Mouse (Mus musculus) lung, adult 2 months (tissue): ENCODE results near the gene Hsd17b13. TPM values are rescaled to one million over a fixed set of nuclear protein-coding genes. Genes with fewer than 3 reads are reported as not detected.

ENCODE experiments used
- DNase-seq: peaks from one replicate; pipeline ENCODE4 v3.0.0; 2022
- H3K4me1 ChIP-seq: fragments of 200-500 bp; 2 replicates; pipeline ENCODE4 v1.6.1; 2011; ENCODE audit warnings: low read length; ENCODE audit not compliant: control insufficient read depth, insufficient read depth
- H3K4me3 ChIP-seq: fragments of 200-500 bp; replicated peaks from 2 replicates; pipeline ENCODE3; 2011; ENCODE audit warnings: low read depth, mild to moderate bottlenecking, control low read depth, low read length; ENCODE audit errors: extremely low read depth
- CTCF ChIP-seq: fragments of 200-500 bp; IDR thresholded peaks from 2 replicates; pipeline ENCODE4 v1.5.1; 2011; ENCODE audit warnings: mild to moderate bottlenecking, low read length, control low read depth; ENCODE audit not compliant: insufficient read depth
- POLR2A ChIP-seq: fragments of 200-500 bp; IDR thresholded peaks from 2 replicates; pipeline ENCODE4 v1.6.1; 2011; ENCODE audit warnings: low read depth, mild to moderate bottlenecking, control low read depth, low read length, borderline replicate concordance; ENCODE audit errors: extremely low read depth
- WGBS: fragments of 180-500 bp; shearing (Covaris S2); methylation state at CpG from one replicate; pipeline ENCODE4 v1.1.7; 2018; 5-methylcytosine and 5-hydroxymethylcytosine counted together
- polyA plus RNA-seq: library from polyadenylated mRNA; depleted of rRNA; stranded (reverse); fragments of >200 nt; gene quantifications from 2 replicates; pipeline ENCODE4 v1.2.3, GENCODE M21; 2012

Gene Hsd17b13
- polyA plus RNA-seq, 1 experiment = 0.14 TPM

DNA sequence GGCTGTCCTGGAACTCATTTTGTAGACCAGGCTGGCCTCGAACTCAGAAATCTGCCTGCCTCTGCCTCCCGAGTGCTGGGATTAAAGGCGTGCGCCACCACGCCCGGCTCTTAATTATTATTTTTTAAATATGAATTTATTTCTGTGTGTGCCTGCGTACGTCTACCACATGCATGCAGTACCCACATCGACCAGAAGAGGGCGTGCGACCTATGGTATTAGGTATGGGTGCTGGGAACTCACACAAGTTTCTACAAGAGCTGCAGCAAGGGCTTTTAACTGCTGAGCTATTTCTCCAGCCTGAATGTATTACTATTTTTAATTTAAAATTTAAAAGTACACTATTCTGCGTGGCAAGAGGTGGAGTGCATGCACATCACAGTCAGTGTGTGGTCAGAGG is 50.8 kb downstream of the Hsd17b13 start:
- no peak for DNase-seq
- H3K4me3 ChIP-seq = no peak overlapping the region
- 66% methylated on average over 12 of the region's 12 CpGs for WGBS
- TF ChIP-seq CTCF (peak; percentile 63), POLR2A (no peak)
- peaks cover 3% of the 10 kb centered on the region; the same call in 1 of the 2 replicates for H3K4me1 ChIP-seq

DNA sequence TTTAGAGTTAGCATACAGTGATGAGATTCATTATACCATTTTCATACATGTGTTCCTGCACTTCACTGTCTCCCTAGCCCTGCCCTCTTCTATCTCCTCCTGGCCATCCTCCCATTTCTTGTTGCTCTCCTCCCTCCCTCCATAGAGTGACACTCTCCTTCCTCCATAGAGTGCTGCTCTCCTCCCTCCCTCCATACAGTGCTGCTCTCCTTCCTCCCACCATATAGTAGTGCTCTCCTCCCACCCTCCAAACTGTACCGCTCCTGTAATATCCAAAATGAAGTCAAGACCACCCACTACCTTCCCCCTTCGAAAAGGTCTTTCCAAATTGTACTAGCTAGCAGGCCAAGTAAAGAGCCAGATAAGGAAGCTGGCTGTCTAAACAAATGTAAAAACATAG is 53.5 kb downstream of the Hsd17b13 start:
- TF ChIP-seq POLR2A = no peak
- TF ChIP-seq CTCF = no peak
- DNase-seq = no peak
- Histone ChIP-seq H3K4me1 (peaks cover 3% of the 10 kb centered on the region; the same call in 1 of the 2 replicates), H3K4me3 (no peak overlapping the region)
- WGBS = 69% methylated on average over 2 of the region's 2 CpGs

DNA sequence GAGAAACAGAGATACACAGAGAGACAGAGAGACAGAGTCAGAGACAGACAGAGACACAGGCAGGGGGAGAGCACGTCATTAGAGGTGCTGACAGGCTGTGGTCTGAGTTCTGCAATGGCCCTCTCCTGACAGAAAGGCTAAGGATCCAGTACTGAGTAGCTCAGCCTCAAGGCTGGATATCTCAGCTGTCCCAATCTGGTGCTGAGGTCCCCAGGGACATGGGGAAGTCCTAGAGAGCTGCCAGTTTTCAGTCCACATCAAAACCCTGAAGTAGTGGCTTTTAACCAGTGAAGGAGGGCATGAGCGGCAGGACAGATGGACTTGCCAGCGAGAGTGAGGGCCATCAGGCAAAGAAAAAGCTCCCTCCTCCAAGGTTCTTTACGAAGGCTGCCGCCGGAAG is 54.1 kb downstream of the Hsd17b13 start:
- DNase-seq = no peak

DNA sequence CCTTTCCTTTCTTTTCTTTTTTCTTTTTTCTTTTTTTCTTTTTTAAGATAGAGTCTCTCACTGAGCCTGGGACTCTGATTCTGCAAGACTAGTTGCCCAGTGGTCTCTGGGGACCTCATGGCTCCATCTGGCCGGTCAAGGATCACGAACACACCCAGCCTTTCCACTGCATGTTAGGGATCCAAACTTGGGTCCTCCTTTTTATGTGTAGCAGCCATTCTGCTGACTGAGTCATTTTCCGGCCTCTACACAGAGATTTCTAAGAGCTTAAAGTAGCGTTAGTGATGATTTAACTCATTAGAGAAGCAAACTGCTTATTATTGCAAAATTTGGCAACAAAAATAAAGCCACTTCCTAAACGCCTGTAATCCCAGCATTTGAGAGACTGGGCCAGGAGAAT is 54.8 kb downstream of the Hsd17b13 start:
- no peak for TF ChIP-seq CTCF
- TF ChIP-seq POLR2A = no peak
- Histone ChIP-seq H3K4me1 (no peaks in the 10 kb centered on the region; the same call in 1 of the 2 replicates), H3K4me3 (no peak overlapping the region)
- DNase-seq = no peak
- WGBS = 61% methylated on average over 5 of the region's 5 CpGs

More for the DNA sequence above, 54.1 kb downstream of the Hsd17b13 start:
- Histone ChIP-seq H3K4me1 (peaks cover 3% of the 10 kb centered on the region; the same call in 1 of the 2 replicates), H3K4me3 (no peak overlapping the region)
- TF ChIP-seq POLR2A (no peak), CTCF (no peak)
- WGBS = 83% methylated on average over 6 of the region's 6 CpGs

DNA sequence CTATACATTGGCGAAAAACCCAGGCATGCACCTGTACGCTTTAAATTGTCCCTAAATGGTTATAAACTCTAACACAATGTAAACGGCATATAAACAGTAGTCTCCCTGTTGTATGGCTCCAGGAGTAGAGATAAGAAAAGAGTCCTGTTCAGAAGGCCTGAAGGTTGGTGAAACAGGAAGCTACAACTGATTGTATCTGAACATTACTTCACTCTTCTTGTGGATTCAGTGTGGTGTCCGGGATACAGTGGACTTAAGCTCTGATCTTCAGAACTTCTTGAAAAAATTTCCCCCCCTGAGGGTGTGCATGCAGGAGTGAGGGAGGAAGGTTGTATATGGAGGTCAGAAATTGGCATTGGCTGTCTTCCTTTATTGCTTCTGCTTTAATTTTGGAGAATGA is 57.7 kb downstream of the Hsd17b13 start:
- TF ChIP-seq CTCF (no peak), POLR2A (no peak)
- Histone ChIP-seq H3K4me1 (no peaks in the 10 kb centered on the region), H3K4me3 (no peak overlapping the region)
- 66% methylated on average over 4 of the region's 4 CpGs for WGBS
- no peak for DNase-seq

DNA sequence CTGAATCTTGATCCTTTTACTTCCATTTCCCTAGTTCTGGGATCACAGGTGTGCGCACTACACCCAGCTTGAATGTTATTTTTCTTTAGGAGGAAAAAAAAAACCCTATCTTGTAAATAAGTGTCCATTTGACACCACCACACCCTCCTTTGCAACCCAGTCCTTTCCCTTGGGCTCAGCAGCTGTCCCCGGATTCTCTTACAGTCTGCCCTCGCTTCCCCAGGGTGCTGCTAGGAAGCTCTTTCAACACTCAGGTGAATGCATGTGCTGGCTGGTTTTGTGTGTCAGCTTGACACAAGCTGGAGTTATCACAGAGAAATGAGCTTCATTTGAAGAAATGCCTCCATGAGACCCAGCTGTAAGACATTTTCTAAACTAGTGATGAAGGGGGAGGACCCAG is 59.0 kb downstream of the Hsd17b13 start:
- TF ChIP-seq POLR2A = no peak
- no peak for TF ChIP-seq CTCF
- no peaks in the 10 kb centered on the region for H3K4me1 ChIP-seq
- WGBS = 82% methylated on average over 3 of the region's 3 CpGs
- no peak for DNase-seq
- no peak overlapping the region for H3K4me3 ChIP-seq

DNA sequence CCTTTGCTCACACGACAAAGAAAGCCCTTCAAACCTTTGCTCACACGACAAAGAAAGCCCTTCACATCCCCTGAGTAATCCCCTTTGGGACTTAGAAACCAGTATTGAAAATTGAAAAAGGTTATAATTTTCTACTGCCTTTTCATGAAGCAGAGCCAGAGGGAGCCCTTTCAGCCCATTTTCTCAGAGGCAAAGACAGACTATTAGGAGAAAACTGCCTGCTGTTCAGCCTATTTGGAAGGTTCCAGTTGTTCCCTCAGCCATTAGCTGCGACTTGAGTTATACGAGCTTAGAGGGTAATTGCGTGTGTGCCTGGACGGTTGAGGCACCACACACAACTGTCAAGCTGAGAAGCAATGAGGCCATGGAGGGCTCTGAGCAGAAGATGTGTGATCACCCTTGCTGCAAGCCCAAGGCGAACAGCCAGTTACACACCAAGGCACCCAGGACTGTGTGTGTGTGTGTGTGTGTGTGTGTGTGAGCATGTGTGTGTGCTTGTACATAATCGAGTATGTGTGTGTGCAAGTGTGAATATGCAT is 59.8 kb downstream of the Hsd17b13 start:
- H3K4me3 ChIP-seq = no peak overlapping the region
- TF ChIP-seq POLR2A = no peak
- no peak for TF ChIP-seq CTCF
- 58% methylated on average over 8 of the region's 8 CpGs for WGBS
- DNase-seq = no peak
- H3K4me1 ChIP-seq = no peaks in the 10 kb centered on the region

DNA sequence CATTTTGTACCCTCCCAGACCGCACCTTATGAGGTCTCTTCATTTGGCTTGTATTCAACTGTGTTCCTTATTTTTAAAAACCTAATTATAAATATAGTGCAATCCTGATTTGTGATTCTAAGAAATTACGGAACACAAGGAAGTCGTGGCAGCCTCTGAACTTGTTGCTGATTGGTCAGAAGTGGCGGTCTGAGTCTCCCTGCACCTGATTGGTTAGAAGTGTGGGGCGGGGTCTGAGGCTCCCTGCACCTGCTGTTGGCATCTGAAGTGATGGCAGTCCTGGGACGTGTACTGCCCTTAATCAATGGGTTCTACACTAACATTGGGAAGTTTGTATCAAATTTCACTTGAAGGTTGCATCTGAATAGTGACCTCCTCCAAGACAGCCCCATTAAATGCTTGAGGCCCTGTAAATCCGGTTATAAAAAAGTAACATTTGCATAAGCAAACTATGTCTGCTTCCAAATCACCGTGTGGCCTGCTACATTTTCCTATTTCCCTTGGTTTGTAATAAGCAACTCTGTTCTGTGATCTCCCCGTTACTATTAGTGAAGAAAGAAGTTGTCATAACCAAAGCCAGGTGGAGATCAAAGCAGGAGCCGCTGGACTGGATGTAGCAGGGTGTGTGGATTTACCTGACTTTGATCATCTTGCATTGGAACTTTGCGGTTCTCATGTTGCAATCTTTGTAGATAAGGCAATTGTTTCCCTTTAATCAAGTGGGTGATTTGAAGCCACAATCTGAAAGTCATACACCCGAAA is 60.4 kb downstream of the Hsd17b13 start:
- WGBS = 59% methylated on average over 12 of the region's 12 CpGs
- TF ChIP-seq POLR2A = no peak
- TF ChIP-seq CTCF = no peak
- Histone ChIP-seq H3K4me1 (no peaks in the 10 kb centered on the region), H3K4me3 (no peak overlapping the region)
- no peak for DNase-seq

DNA sequence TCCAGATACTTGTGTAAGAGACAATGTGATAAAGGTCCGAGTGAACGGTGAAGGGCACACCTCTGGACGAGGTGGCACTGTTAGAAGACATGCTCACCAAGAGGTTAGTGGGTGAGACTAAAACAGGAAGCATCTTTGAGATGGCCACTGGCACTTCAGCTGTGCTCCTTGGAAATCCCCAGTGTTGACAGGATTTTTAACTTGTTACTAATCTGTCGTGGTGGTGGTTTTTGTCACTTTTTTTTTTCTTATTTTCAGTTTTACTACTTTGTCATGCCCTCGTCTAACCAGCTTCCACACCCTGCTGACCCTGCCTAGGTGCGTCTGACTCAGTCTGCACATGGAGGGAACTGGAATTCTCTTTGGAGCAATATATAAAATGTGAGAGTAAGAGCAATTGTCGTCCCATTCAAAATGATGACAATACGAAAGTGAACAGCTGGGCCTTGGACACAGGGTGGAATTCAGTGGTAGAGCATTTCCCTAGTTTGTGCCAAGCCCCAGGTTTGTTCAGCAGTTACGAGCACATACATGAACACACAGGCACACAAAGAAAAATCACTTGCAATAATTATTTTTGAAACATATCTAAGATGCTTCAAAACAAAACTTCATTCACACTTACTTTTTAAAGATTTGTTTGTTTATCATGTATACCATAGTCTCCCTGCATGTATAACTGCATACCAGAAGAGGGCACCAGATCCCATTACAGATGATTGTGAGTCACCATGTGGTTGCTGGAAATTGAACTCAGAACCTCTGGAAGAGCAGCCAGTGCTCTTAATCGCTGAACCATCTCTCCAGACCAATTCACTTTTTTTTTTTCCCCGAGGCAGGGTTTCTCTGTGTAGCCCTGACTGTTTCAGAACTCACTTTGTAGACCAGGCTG is 62.6 kb downstream of the Hsd17b13 start:
- no peak for DNase-seq
- H3K4me1 ChIP-seq = peaks cover 2% of the 10 kb centered on the region; the same call in 1 of the 2 replicates
- TF ChIP-seq CTCF = no peak
- TF ChIP-seq POLR2A = no peak
- H3K4me3 ChIP-seq = no peak overlapping the region
- WGBS = 56% methylated on average over 11 of the region's 11 CpGs
